Mouse (Mus musculus): ENCODE measurements around the gene Hist1h3d. TPM values are rescaled to one million over a fixed set of nuclear protein-coding genes. Genes with fewer than 3 reads are reported as not detected.
A peak's percentile ranks its signal among the peaks of the same experiment; 100 is the strongest.

Hist1h3d gene
- total RNA-seq (2014; fragmentation: Nextera tagmentation): 123 and 185 TPM in 2 replicates
- 84.0 and 189 TPM in 2 replicates for total RNA-seq (2017)

DNA sequence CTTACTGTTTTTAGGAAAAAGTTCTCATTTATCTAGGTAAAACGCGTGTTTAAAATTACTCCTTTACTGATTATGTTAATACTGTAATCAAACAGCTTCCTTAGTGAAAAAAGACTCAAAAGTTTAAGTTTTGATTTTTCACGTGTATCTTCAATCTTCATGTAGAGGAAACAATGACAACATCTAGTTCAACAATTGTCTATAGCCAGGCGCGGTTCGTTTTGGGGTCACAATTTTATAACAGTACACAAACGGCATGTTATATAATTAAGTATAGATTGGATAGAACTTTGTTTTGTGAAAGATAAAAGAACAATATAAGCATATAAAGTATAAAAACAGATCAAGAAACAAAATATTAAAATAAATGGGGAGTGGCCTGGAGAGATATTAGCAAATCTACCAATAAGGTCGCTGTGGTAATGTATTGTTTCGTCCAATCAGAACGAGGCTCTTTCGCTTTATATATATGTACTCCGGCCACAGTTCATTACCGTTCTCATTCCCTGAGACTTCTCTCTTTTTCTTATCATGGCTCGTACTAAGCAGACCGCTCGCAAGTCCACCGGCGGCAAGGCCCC, at the start of gene Hist1h3d:
Gene Hist1h3d (plus strand): TSS at position 493 of the 581 bp plus-strand sequence.
- peak; percentile 48 for ATAC-seq (replicated peaks; ENCODE audit: low FRiP score, low TSS enrichment, poor library complexity, severe bottlenecking)

DNA sequence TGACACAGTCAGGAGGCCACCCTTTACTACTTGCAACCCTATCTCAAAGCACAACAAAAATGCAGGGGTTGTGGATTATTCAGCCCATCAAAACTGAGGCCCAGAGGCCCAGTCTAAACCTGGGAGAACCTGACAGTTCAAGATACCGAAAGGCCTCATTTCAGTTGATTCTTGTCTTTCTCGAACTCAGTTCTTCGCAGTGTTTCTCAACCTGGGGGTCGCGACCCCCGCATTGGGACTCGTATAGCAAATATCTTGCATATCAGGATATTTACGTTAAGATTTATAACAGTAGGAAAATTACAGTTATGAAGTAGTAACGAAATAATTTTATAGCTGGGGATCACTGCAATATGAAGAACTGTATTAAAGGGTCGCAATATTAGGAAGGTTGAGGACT, 49.7 kb upstream of the Hist1h3d start:
- no peak for ATAC-seq (replicated peaks; ENCODE audit: low FRiP score, low TSS enrichment, poor library complexity, severe bottlenecking)

DNA sequence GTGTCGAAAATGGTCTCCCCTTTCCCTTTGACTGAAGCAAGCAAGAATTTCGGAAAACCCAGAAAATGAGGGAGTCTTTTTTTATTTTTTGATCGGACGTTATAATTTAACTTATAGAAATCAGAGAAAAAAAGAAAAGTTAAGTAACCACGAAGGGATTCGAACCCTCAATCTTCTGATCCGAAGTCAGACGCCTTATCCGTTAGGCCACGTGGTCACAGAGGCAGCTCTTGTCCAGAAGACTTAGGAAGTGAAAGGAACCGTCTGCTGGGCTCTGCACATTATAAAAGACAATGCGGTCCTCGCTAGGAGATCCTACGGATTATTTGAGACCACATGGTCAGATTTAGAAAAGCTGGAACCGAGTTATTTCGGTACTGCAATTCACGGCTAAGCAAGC, 49.3 kb upstream of the Hist1h3d start:
- peak; percentile 39; the same call in 1 of the 2 replicates for ATAC-seq (replicated peaks; ENCODE audit: low FRiP score, low TSS enrichment, poor library complexity, severe bottlenecking)

DNA sequence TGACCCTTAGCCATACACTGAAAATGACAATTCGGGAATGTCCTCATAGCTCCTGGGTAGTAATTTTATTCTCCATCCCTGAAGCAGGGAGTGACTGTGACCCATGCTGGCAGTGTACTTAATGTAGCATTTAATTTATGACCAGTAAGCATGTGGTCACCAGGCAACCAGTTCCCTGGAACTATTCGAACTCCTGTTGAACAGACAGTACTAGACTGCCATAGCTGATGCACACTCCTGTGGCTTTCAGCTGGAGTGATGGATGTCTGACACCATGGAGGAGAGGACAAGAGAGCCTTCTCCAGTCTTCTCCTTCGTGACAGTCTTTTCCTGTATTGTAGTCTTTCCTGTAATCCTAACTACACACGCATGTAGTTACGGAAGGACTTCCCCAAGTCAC, 46.6 kb upstream of the Hist1h3d start:
- ATAC-seq (replicated peaks; ENCODE audit: low FRiP score, low TSS enrichment, poor library complexity, severe bottlenecking): no peak

DNA sequence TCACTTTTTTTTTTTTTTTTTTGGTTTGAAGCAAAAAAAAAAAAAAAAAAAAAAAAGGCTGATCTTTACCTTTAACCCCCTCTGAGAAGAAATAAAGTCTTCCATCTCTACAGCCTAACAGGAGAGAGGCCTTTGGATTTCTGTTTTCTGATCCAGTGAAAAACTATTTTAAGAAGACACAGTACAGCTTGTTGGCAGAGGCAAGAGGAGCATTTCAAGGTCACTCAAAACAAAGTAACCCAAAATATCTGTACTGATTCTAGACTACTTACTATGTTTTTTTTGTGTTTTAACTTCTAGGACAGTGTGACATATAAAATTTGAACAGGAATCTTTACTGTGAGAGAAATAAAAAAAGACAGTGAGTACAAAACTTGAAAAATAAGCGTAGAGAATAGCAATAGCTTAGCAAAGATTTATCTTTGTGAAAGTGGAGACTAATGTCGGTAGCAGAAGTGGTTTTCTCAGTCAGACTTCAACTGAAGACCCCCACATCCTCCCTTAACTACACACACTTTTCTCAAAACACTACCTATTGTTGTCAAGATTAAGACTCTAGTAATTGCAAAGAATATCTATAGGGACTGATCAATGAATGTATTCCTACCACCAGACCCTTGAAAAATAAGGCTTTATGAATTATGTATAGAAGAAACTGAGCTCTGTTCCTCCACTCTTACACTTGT, 45.9 kb upstream of the Hist1h3d start:
- no peak for ATAC-seq (replicated peaks; ENCODE audit: low FRiP score, low TSS enrichment, poor library complexity, severe bottlenecking)

DNA sequence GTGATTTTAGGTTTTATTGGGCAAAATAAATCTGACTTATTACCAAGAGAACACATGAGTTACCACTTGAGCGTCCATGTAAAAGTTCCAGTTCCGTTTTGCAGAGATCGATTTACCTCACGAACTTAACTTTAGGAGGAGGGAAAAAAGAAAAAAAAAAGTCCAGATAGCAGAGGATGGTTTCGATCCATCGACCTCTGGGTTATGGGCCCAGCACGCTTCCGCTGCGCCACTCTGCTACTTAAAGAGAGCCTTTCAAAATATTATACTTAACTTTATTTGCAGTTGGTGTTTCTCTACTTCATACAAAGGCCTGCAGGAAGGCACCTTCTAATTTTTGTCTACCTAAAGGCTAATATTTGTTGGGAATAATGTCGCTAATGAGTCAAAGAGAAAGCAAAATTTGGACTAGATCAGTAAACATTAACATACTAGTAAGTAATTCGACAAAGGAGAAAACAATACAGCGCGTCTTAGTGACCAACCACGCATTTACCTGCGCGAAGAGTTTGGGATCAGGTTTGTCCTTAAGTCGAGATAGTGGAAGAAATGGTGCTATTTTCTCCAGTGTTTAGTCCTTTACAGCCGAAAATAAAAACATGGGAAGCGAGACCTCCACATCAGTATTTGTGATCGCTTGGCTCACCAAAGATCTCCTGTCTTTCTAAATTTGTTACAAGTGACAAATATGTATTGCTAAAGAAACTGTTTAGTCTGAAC, 45.2 kb upstream of the Hist1h3d start:
- ATAC-seq (replicated peaks; ENCODE audit: low FRiP score, low TSS enrichment, poor library complexity, severe bottlenecking): no peak

DNA sequence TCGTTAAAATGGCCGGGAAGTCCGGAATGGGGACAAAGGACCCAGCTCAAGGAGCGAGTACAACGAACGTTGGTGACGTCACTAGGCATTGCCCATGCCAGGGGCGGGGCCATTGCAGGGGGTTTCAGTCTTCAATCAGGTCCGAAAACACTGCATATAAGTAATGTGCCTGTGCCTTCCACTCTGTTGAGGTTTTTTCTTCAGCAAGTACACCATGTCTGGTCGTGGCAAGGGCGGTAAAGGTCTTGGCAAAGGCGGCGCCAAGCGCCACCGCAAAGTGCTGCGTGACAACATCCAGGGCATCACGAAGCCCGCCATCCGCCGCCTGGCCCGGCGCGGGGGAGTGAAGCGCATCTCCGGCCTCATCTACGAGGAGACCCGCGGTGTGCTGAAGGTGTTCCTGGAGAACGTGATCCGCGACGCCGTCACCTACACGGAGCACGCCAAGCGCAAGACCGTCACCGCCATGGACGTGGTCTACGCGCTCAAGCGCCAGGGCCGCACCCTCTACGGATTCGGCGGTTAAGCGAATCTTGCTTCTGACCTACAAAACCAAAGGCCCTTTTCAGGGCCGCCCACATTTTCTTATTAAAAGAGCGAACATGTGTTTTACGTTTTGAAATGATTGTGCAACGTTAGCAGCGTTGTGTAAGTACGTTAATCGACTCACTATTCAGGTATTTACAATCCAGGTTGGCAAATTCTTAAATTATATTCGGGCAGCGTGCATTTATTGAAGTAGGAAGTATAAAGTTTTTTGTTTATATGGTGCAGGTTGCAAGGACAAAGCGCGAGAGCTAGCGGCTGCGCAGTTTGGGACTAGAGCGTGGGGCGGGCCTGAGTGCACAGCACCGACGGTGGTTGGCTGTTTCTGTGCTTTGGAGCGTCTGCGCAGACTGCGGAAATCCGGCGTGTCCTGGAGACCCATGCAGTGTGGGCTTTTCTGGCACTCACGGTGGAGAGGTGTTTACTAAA, 44.4 kb upstream of the Hist1h3d start, which contains the start of gene Hist1h4h:
Gene Hist1h4h (plus strand): TSS at position 150 of the 975 bp plus-strand sequence.
- ATAC-seq (replicated peaks; ENCODE audit: low FRiP score, low TSS enrichment, poor library complexity, severe bottlenecking): peak; percentile 61

DNA sequence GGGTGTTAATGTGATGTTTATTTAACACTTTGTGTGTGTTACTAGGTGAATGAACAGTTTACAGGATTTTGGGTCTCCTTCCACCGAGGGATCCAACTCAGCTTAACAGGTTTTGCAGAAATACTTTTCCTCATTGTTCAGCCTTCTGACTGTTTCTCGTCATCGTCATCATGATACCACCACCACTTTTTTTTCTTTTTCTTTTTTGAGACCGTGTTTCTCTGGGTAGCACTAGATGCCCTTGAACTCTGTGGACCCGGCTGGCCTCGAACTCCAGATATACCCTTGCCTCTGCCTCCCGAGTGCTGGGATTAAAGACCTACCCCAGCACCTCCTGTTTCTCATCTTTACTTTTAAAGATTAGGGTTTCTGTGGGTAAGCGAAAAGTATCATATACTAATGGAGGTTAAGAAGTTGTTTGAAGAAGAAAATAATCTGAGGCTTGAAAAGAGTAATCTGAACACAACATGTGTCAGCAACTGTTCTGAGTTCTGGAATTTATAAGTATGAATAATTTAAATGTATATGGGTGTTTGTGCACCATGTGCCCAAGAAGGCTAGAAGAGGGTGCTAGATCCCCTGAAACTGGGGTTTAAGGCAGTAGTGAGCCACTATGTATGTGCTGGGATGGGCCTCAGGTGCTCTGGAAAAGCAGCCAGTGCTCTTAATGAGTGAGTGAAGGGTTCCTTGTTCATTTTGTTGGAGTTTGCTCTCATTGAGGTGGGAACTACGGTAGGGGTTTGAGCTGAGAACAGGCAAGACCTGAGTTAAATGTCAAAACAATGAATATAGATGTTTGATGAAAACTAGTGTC, 43.1 kb upstream of the Hist1h3d start:
- ATAC-seq (replicated peaks; ENCODE audit: low FRiP score, low TSS enrichment, poor library complexity, severe bottlenecking): no peak

- ATAC-seq (replicated peaks; ENCODE audit: low FRiP score, low TSS enrichment, poor library complexity, severe bottlenecking): peak; percentile 39
Measured at GRCm38 (mm10) chr13:23533560-23534367, 41.8 kb upstream of the Hist1h3d start, which contains the start of gene Hist1h2af. Hist1h2af (plus strand) TSS chr13:23533906.

- ATAC-seq (replicated peaks; ENCODE audit: low FRiP score, low TSS enrichment, poor library complexity, severe bottlenecking): peak; percentile 9; the same call in 1 of the 2 replicates
Measured at GRCm38 (mm10) chr13:23534368-23535131, 41.0 kb upstream of the Hist1h3d start.

DNA sequence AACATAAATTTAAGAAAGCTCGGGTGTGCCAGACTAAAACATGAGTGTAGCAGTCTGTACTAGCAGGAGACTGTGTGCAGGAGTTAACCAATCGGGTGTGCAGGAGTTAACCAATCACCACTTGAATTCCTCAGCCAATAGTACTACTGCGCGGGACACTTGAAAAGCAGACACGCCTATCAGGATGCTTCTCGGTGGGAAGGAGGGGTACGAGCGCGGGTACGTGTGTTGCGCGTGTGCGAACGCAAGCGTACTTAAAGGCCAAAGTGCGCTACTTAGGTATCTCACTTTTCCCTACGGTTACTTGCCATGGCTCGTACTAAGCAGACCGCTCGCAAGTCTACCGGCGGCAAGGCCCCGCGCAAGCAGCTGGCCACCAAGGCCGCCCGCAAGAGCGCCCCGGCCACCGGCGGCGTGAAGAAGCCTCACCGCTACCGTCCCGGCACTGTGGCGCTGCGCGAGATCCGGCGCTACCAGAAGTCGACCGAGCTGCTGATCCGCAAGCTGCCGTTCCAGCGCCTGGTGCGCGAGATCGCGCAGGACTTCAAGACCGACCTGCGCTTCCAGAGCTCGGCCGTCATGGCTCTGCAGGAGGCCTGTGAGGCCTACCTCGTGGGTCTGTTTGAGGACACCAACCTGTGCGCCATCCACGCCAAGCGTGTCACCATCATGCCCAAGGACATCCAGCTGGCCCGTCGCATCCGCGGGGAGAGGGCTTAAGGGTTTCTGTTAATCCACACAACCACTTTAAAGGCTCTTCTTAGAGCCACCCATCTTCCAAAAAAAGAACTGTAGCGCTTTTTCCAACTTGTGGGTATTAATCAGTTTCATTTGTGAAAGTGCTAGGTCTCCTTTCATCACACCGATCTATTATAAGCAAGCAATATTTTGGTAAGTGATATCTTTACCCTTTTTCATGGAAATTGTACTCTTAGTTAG, 40.2 kb upstream of the Hist1h3d start, which contains the start of gene Hist1h3g:
Gene Hist1h3g (plus strand): TSS at position 286 of the 939 bp plus-strand sequence.
- ATAC-seq (replicated peaks; ENCODE audit: low FRiP score, low TSS enrichment, poor library complexity, severe bottlenecking): peak; percentile 74

- ATAC-seq (replicated peaks; ENCODE audit: low FRiP score, low TSS enrichment, poor library complexity, severe bottlenecking): no peak
Measured at GRCm38 (mm10) chr13:23536076-23536822, 39.3 kb upstream of the Hist1h3d start.

- no peak for ATAC-seq (replicated peaks; ENCODE audit: low FRiP score, low TSS enrichment, poor library complexity, severe bottlenecking)
Measured at GRCm38 (mm10) chr13:23537006-23537710, 38.4 kb upstream of the Hist1h3d start.

GRCm38 (mm10) chr13:23538249-23538648, 37.3 kb upstream of the Hist1h3d start:
- no peak for ATAC-seq (replicated peaks; ENCODE audit: low FRiP score, low TSS enrichment, poor library complexity, severe bottlenecking)

All from megakaryocyte-erythroid progenitor cell, adult 5-6 weeks (primary cell).